Mouse (Mus musculus) CH12.LX (cell line): ENCODE data around the gene Fam133b.

Source experiments
- CHD1 ChIP-seq: IDR thresholded peaks from 2 replicates; pipeline ENCODE4 v1.6.1; 2012; ENCODE audit warnings: low read depth, low read length, improper control_type of control experiment, inconsistent platforms
- CHD2 ChIP-seq: IDR thresholded peaks from 2 replicates; pipeline ENCODE4 v1.6.1; 2011; ENCODE audit warnings: low read length, improper control_type of control experiment
- CTCF ChIP-seq, 2 experiments: IDR thresholded peaks in 1 of 2; conservative IDR thresholded peaks in 1 of 2; 2 replicates each; pipeline ENCODE4 v1.5.1; 2011 to 2012; ENCODE audit warnings: low read depth in 2 of 2, low read length in 2 of 2, improper control_type of control experiment in 1 of 2, inconsistent platforms in 1 of 2, mild to moderate bottlenecking in 1 of 2, moderate library complexity in 1 of 2
- EP300 ChIP-seq: IDR thresholded peaks from 2 replicates; pipeline ENCODE4 v1.6.1; 2011; ENCODE audit warnings: low read length, improper control_type of control experiment
- ETS1 ChIP-seq: conservative IDR thresholded peaks from 2 replicates; pipeline ENCODE4 v1.6.1; 2012; ENCODE audit warnings: low read depth, mild to moderate bottlenecking, inconsistent platforms, low read length, improper control_type of control experiment, moderate library complexity
- HCFC1 ChIP-seq: IDR thresholded peaks from 2 replicates; pipeline ENCODE4 v1.6.1; 2012; ENCODE audit warnings: low read depth, mild to moderate bottlenecking, inconsistent platforms, low read length, improper control_type of control experiment
- KAT2A ChIP-seq: IDR thresholded peaks from 2 replicates; pipeline ENCODE4 v1.6.1; 2012; ENCODE audit warnings: low read length, improper control_type of control experiment, inconsistent platforms; ENCODE audit not compliant: insufficient replicate concordance
- MXI1 ChIP-seq: IDR thresholded peaks from 2 replicates; pipeline ENCODE4 v1.6.1; 2011; ENCODE audit warnings: mild to moderate bottlenecking, low read depth, low read length, improper control_type of control experiment
- MYC ChIP-seq: IDR thresholded peaks from 2 replicates; pipeline ENCODE4 v1.6.1; 2011; ENCODE audit warnings: low read depth, mild to moderate bottlenecking, improper control_type of control experiment, low read length
- NELFE ChIP-seq: IDR thresholded peaks from 2 replicates; pipeline ENCODE4 v1.6.1; 2011; ENCODE audit warnings: low read depth, low read length, improper control_type of control experiment
- NRF1 ChIP-seq: IDR thresholded peaks from 2 replicates; pipeline ENCODE4 v1.6.1; 2014; ENCODE audit warnings: low read depth, mild to moderate bottlenecking, inconsistent platforms, low read length, improper control_type of control experiment, moderate library complexity
- POLR2A ChIP-seq: IDR thresholded peaks from 2 replicates; pipeline ENCODE4 v1.6.1; 2011; ENCODE audit warnings: low read depth, mild to moderate bottlenecking, improper control_type of control experiment, low read length
- SIN3A ChIP-seq: IDR thresholded peaks from 2 replicates; pipeline ENCODE4 v1.6.1; 2012; ENCODE audit warnings: low read length, improper control_type of control experiment, inconsistent platforms
- SMC3 ChIP-seq: IDR thresholded peaks from 2 replicates; pipeline ENCODE4 v1.6.1; 2011; ENCODE audit warnings: low read depth, low read length, improper control_type of control experiment

- no peak for TF ChIP-seq CTCF (conservative IDR thresholded peaks at IDR 0.05 in 1 of 2, IDR thresholded peaks at IDR 0.05 in 1 of 2; ENCODE audit: low read depth in 2 of 2, low read length in 2 of 2)
- no peak for TF ChIP-seq EP300
- no peak for TF ChIP-seq MYC
- no peak for TF ChIP-seq POLR2A
- TF ChIP-seq MXI1: no peak
- no peak for TF ChIP-seq SMC3
- TF ChIP-seq NELFE: no peak
- TF ChIP-seq CHD2: no peak
- no peak for TF ChIP-seq ETS1
- no peak for TF ChIP-seq SIN3A
- TF ChIP-seq CHD1: no peak
- TF ChIP-seq NRF1: no peak
- TF ChIP-seq KAT2A: no peak
- TF ChIP-seq HCFC1: no peak
Measured at GRCm38 (mm10) chr5:3497505-3497925, 46.1 kb upstream of the Fam133b start.
